Mouse (Mus musculus) erythroblast, embryonic 14.5 days (primary cell): ENCODE data around the gene Tnrc6a.

Source experiments
- GATA1 ChIP-seq: IDR thresholded peaks from 2 replicates; pipeline ENCODE4 v1.6.1; 2012; ENCODE audit warnings: low read length, inconsistent platforms, mixed read lengths
- TAL1 ChIP-seq: IDR thresholded peaks from 3 replicates; pipeline ENCODE4 v1.6.1; 2012; ENCODE audit warnings: low read length, inconsistent platforms, mixed read lengths

DNA sequence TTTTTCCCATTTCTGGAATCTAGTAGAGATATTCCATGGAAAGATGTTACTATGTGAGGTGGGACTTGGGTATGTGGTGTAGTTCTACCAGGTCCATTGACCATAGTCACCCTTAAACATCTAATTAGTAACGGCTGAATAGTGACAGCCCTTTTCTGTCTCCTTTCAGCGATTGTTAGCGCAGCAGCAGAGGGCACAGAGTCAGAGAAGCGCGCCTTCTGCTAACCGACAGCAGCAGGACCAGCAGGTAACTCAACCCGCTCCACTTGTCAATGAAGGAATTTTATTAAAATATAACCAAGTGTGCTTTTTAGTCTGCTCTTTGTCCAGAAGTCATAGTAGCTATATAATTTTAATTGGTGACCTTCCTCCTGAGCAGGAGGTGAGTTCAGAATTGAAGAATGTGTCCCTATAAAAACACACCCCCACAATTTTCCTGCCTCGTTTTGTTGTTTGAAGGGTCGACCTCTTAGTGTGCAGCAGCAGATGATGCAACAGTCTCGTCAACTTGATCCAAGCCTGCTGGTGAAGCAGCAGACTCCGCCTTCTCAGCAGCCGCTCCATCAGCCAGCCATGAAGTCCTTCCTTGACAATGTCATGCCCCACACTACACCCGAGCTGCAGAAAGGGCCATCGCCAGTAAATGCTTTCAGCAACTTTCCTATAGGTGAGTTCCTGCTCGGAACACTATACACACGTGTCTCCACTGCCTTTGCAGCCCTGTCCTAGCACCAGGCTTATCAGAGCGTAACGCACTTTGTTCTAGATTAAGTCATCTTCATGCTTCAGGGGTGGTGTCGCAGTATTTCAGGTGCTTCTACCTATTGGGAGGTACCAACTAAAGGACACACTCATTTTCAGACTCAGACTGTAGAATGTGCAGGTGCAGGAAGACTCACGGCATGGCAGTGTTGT, 58.4 kb downstream of the Tnrc6a start:
- TF ChIP-seq TAL1 (no peak), GATA1 (no peak)
